Mouse (Mus musculus): ENCODE measurements around the gene Zbtb8b. TPM values are rescaled to one million over a fixed set of nuclear protein-coding genes. Genes with fewer than 3 reads are reported as not detected.
"Not testable (repeated sequence)": the region's sequence is repeated elsewhere in the genome, so short reads cannot be mapped to it uniquely, and the experiment has no call there.

Zbtb8b gene
- total RNA-seq, 2 experiments from 2014 or later, result not detected

DNA sequence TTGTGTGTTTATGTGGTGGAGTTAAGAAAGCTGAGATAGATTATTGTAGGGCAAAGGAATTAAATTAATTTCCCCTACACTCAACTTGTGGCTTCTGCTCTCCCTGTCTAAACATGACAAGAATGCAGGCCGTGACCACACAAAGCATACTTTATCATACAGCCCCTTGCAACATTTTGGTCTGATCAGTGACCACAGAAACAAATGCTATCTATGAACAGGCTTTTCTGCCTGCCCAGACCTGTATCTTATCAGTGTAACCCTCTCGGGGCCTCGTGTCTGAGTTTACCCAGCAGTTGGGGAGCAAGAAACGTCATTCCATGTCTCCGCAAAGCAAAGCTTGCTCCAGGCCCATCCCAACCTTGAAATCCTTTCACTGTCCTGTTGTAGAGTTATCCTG, 24.2 kb downstream of the Zbtb8b start:
- peak; percentile 94 for ATAC-seq (replicated peaks; ENCODE audit: poor library complexity)

DNA sequence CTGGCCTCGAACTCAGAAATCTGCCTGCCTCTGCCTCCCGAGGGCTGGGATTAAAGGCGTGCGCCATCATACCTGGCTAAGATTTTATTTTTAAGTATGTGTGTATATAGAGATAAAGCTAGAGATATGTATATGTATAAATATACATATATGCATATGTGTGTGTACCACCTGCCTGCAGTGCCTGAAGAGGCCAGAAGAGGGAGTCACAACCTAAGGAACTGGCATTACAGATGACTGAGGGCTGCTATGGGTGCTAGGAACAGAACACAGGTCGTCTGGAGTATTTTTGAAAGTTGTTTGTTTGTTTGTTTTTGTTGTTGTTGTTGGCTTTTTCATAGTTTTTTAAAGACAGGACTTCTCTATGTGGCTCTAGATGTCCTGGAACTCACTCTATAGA, 24.8 kb downstream of the Zbtb8b start:
- peak; percentile 28; the same call in 1 of the 2 replicates for ATAC-seq (replicated peaks; ENCODE audit: poor library complexity)

DNA sequence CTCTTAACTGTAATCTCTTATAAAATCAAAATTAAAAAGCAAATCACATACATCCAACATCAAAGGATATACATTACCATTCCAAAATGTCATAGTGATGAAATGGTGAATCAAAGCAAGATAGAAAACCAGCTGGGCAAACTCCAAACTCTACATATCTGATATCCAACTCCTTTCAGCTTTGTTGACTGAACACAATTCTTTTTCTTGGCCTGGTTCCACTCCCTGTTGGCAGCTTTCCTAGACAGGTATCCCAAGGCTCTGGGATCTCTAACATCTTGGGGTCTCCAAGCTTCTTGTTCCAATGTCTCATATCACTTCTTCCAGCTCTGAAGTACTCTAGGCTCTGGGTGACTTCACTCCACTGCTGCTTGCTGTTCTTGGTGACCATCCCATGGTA, 29.7 kb downstream of the Zbtb8b start:
- no peak for ATAC-seq (replicated peaks; ENCODE audit: poor library complexity)

DNA sequence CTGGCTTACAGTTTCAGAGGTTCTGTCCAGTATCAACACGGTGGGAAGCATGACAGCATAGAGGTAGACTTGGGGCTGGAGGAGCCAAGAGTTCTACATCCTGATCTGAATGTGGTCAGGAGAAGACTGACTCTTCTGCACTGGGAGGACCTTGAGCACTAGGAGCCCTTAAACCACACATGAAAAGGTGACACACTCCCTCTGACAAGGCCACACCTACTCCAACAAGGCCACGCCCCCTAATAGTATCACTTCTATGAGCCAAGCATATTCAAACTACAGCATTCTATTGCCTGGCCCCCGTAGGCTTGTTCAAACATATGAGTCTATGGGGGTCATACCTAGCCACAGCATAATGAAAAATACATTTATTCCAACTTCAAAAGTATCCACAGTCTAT, 30.1 kb downstream of the Zbtb8b start:
- not testable (repeated sequence) for ATAC-seq (replicated peaks; ENCODE audit: poor library complexity)

DNA sequence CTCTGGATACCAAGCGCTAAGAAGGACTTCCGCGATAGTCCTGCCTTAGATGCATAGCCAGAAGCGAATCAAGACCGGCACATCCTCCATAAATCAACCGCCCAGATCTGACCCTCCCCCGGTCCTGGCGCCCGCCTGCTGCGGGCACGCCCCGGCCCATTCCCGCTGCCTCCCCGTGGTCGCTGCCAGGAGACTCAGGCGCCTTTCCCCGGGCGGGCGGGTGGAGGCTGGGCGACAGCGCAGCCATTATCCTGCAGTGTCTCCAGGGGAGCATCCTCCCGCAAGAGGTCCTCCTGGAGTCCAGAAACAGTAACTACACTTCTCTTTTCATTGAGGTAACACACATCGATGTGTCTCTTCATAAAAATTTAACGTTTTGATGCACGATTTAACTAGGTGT, 34.2 kb downstream of the Zbtb8b start:
- peak; percentile 99 for ATAC-seq (replicated peaks; ENCODE audit: poor library complexity)

DNA sequence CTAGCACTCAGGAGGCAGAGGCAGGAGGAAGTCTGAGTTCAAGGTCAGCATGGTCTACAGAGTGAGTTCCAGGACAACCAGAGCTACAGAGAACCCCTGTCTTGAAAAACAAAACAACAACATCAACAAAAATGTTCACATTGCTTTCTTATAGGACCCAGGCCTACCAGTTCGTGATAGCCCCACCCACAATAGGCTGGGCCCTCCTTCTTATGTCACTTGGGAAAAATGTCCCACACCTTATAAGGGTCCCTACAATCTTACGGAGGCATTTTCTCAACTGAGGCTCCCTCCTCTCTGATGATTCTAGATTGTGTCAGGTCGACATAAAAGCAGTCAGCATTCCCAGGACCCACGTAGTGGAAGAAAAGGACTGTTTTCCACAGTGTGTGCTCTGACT, 40.8 kb downstream of the Zbtb8b start:
- ATAC-seq (replicated peaks; ENCODE audit: poor library complexity), result no peak

DNA sequence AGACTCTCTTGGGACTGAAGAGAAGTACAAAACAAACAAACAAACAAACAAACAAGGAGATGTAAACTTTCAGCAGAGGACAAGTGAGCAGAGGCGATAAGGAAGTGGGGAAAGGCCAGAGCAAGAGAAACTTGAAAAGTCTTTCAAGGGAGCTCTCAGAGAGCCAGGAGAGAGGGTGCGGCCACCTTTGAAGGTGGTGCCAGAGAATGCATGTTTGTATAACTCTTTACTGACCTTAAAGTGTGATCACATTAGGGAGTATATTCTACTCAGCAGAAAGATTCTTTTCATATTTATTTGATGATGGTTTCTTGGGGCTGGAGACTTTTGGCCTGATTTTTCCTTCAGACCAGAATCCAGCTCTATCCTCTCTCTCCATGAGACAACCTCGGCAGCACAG, 43.7 kb downstream of the Zbtb8b start:
- no peak for ATAC-seq (replicated peaks; ENCODE audit: poor library complexity)

DNA sequence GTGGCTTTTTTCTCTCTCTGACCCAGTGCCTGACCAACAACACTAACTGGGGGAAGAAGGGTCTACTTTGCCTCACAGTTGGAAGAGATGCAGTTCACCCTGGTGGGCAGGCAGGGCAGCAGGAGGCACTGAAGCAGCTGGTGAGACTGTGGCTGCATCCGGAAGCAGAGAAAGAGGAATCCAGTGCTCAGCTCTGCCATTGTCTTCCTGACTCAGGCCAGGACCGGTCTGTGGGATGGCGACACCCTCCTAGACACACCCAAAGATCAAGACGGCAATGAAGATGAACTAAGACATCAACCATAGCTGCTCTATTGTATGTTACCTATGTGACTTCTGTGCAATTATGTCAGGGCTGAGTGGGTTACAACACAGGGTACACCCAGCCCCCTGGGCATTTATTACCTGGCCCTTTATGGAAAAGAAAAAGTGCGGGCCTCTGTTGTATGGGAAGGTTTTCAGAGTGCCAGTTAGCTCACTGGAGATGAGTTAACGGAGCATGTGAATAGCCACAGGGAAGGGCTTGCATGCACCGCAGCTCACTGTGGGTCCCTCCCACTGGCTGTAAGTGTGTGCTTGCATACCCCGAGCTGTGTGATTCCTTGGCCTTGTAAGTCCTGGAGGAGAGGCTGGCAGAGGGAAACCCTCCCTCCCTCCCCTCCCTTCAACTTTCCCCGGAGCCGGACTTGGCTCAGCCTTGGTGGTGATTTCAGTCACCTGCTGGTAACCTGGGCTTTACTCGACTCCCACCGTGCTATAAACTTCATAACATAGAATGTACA, 46.4 kb downstream of the Zbtb8b start:
- peak; percentile 72 for ATAC-seq (replicated peaks; ENCODE audit: poor library complexity)

DNA sequence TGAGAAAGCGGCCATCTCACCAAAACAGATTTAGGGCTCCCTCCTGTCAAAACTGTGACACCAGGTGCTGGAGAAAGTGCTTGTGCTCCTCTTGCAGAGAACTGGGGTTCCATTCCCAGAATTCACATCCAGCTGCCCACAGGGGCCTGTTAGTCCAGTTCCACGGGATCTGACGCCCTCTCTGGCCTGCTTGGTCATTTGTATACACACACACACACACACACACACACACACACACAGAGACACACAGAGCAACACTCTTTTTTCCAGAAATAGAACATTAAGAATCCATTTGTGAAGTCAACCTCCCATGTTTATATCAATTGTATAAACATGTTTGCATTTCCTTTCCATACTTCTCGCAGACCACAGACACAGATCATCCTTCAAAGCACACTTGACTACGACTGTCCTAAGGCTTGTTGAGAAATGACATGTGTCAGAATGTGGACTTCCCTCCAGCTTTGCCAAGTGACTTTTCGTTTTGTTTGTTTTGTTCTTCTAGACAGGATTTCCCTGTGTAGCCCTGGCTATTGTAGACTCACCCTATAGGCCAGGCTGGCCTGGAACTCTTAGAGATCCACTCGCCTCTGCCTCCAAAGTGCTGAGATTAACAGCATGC, 49.6 kb downstream of the Zbtb8b start:
- no peak for ATAC-seq (replicated peaks; ENCODE audit: poor library complexity)

DNA sequence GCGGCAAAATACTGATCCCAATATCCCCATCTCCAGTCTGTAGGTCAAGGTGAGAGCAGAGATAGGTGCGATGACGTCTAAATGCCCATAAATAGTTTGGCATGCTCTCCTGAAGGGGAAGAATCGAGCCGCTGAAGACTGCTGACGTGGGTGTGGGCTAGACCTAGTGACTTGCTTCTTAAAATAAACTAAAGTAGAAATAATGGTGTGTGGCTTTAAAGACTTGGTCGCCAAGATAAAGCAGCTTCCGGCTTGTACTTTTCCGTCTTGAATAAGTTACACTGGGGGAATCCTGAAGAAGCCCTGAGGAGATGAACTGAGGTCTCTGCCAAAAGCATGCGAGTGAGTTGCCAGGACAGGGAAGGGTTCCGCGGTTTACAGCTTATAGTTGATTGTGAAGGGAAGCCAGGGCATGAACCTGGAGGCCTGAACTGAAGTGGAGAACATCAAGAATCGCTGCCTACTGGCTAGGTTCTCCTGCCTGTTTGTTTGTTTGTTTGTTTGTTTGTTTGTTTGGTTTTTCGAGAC, 50.4 kb downstream of the Zbtb8b start:
- ATAC-seq (replicated peaks; ENCODE audit: poor library complexity), result no peak

DNA sequence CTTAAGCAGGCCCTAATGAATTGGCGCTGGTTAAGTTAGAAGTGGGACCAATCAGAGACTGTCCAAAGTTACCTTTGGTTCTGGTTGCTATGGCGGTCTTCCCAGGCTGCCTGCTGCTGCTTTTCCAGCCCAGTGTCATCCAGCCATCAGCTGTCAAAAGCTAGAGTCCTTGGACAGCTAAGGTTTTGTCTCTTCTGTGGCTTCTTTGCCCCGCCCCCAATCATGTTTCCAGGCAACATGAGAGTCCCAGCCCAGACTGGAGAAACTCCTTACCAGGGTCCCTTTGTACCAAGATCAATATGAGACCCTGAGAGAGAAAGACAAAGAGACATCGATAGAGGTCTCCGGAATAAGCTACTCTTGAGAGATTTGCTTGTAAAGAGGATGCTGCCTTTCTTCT, 52.2 kb downstream of the Zbtb8b start:
- no peak for ATAC-seq (replicated peaks; ENCODE audit: poor library complexity)

DNA sequence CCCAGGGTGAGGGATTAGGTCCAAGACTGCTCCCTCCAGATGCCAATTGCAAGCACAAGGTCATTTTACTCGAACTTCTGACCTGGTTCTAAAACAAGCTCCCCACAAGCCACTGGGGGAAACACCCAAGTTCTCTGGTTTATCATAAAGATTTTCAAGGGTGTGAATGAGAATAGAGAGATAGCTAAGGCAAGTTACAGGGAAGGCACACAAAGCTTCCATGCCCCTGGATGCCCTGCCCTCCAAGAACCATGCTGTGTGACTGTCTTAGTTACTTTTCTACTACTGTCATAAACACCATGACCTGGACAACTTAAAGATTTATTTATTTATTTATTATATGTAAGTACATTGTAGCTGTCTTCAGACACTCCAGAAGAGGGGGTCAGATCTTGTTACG, 53.7 kb downstream of the Zbtb8b start:
- ATAC-seq (replicated peaks; ENCODE audit: poor library complexity), result peak; percentile 37

DNA sequence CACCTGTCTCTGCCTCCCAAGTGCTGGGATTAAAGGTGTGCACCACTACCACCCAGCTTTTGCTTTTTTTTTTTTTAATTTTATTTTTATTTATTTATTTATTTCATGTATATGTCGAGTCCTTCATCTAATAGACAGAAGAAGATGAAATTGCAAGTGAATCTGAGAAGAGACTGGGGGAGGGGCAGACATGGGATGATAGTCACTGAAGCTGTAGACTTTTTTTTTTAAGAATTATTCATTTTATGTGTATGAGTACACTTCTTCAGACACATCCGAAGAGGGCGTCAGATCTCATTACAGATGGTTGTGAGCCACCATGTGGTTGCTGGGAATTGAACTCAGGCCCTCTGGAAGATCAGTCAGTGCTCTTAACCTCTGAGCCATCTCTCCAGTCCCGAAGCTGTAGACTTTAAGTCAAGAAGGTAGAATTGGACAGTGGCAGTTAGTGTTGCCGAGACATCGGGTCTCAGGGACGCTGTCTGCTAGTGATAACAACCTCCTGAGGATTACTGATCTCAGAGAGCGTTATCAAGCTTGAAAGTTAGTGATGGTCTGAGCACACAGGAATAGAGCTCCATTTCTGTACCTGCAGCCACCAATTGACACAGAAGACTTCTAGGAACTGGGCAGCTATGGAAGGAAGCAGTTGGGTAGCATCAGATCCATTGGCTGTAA, 54.2 kb downstream of the Zbtb8b start:
- ATAC-seq (replicated peaks; ENCODE audit: poor library complexity), result peak; percentile 87

DNA sequence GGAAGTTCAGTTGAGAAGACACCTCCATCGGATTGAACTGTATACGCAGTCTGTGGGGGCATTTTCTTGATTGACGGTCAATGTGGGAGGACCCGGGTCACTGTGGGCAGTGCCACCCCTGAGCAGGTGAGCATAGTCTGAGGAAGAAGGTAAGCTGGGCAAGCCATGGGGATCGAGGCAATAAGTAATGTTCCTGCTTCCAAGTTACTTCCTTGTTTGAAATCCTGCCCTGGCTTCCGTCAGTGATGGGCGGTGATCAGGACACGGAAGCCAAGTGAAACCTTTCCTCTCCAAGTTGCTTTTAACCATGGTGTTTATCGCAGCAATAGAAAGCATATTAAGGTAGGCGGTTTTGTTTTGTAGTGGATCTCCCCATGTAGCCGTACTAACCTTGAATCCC, 55.0 kb downstream of the Zbtb8b start:
- ATAC-seq (replicated peaks; ENCODE audit: poor library complexity), result no peak; the same call in 1 of the 2 replicates

DNA sequence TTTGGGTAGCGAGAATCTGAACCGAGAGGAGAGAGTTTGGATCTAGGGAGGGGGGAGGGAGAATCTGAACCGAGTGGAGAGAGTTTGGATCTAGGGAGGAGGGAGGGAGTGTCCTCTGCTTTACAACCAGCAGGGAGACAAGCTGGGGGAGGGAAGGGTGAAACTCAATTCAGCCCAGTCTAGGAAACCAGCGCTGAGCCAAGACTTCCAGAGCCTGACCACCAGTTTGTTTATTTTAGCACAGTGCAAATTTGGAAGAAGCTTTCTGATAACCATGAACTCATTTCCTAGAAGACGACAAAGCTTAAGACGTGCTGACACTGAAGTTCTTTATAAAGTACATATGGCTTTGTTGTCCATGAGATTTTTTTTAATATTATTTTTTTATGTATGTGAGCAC, 56.2 kb downstream of the Zbtb8b start:
- ATAC-seq (replicated peaks; ENCODE audit: poor library complexity), result no peak

DNA sequence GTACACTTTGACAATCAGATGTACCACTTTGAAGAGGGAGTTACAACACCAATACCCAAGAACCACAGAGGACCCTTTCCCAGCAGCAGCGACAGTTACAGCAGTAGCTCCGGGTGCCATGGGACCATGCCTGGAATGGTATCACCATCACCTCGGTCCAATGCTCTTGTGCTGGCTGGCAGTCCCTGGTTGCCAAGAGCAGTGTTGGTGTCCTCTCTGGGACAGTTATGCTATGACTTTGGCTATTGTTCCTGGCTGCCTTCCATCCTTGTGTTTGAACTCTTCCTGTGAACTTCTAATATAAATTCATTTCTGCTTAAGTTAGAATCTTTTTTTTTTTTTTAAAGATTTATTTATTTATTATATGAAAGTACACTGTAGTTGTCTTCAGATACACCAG, 57.1 kb downstream of the Zbtb8b start:
- no peak for ATAC-seq (replicated peaks; ENCODE audit: poor library complexity)

DNA sequence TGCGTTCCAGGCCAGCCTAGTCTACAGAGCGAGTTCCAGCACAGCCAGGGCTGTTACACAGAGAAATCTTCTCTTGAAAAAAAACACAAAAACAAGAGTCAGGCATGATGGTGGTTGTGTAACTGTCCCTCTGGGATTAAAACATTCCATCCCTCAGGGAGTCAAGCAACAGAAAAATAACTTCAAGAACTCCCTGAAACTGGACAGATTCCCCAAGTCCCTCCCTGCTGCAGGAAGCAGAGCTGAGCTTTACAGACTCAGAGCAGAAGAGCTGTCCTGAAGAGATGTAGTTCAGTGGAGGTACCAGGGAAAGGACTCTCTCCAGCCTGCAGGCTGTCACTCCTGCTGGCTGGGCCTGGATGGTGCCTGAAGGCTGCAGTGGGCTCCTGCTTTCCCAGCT, 58.2 kb downstream of the Zbtb8b start:
- ATAC-seq (replicated peaks; ENCODE audit: poor library complexity), result no peak

DNA sequence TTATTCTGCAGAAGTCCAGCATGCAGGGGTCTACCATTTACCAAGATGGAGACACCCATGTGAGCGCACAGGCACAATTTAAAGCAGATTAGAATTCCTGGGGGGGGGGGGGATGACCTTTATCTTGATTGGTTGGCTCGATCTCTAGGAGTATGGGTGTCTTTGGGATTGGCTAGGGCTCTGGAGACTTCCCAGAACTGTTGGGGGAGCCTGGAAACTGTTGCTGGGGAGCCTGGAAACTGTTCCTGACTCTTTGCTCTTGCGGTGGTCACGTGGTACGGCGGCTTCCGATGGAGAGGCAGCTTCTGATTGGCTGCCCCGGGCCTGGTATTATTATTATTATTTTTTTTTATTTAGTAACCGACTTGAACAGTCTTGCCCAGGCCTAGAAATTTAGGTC, 58.6 kb downstream of the Zbtb8b start:
- no peak for ATAC-seq (replicated peaks; ENCODE audit: poor library complexity)

DNA sequence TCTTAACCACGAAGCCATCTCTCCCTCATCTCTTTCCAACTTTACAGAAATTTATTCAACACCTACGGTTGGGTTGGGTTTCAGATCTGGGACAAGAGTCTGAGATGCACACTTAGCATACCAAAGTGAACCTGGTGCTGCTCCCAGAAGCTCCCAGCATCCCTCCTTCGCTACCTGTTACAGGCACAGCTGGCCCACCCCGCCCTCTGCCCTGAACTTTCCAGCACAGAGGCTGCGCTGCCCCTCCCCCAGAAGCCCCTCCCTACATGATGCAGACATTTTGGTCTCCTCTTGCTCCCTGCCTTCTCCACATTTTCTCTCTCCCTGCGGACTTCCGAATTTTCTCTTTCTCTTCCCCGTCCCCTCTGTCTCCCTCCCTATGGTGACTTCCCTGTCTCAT, 59.5 kb downstream of the Zbtb8b start:
- no peak for ATAC-seq (replicated peaks; ENCODE audit: poor library complexity)

DNA sequence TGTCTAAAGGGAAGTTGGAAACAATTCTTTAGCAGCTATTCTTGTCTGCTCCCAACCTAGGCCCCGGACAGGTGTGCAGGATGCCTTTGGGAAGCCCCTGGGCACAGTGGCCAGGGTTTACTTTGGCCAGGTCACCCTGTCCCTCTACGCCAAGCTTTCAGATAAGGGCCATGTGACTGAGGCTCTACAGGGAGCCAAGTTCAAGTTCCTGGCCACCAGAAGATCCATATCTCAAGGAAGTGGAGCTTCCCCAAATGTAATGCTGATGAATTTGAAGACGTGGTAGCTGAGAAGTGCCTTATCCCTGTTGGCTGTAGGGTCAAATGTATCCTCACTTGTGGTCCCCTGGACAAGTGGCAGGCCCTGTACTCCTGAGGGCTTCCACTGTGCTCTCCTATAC, 60.8 kb downstream of the Zbtb8b start:
- no peak for ATAC-seq (replicated peaks; ENCODE audit: poor library complexity)

DNA sequence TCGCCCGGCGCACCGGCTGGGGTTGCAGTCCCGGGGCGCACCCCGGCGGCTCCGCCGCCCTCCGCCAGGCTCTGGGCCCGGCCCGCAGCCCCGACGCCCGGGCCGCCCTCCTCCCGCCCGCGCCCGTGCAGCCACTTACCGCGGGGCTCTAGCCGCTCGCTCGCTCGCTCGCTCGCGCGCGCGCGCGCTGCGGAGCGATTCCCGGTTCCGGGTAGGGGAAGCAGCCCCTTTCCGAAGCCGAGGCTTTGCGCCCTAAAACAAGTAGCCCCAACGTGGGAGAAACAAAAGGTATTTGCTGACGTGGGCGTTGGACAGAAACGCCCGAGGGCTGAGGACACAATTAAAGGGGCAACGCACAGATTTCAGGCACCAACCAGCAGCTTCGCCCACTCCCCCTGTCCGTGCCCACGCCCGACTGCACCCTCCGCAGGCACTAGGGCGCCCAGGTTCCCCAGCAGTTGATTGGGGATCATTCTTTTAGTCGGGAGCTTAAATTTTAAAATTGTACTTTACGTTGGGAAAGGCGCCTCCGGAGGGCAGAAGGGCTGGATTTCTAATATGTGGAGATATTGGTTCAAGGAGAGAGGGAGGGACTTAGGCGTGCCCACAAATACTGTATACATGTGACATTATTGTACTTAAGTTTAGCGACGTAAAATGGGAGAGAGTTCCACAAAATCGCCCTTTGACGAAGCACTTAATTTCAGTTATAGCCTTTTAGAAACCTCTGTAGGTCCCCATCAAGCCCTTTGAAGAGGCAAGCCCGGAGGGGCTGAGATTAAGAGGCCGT, 62.9 kb downstream of the Zbtb8b start, which contains the start of gene Zbtb8a:
Zbtb8a (minus strand) TSS at position 516 of the 790 bp plus-strand sequence.
- ATAC-seq (replicated peaks; ENCODE audit: poor library complexity), result peak; percentile 38

All from megakaryocyte progenitor cell, adult 5-6 weeks (primary cell).